Mouse (Mus musculus) liver, embryonic 11.5 days (tissue): ENCODE results near the gene Olfr834. TPM values are rescaled to one million over a fixed set of nuclear protein-coding genes. Genes with fewer than 3 reads are reported as not detected.

ENCODE experiments used
- ATAC-seq: fragments of 200-750 bp; cut with Nextera tagmentation; replicated peaks from 2 replicates; pipeline ENCODE4 v1.8.0; 2017; ENCODE audit warnings: moderate number of reproducible peaks, mild to moderate bottlenecking, moderate TSS enrichment, moderate library complexity; ENCODE audit not compliant: low FRiP score
- DNase-seq: peaks from one replicate; pipeline ENCODE4 v3.0.0-alpha.2; 2017; ENCODE audit warnings: low spot score
- H3K27ac ChIP-seq: fragments of 300-500 bp; sonication (generic); 2 replicates; pipeline ENCODE4 v1.5.1; 2014; ENCODE audit warnings: mild to moderate bottlenecking, low read depth, low read length, control low read depth
- H3K27me3 ChIP-seq: fragments of 300-500 bp; sonication (generic); replicated peaks from 2 replicates; pipeline ENCODE4 v1.6.1; 2014; ENCODE audit warnings: low read length, mixed read lengths; ENCODE audit not compliant: control insufficient read depth, insufficient read depth
- H3K36me3 ChIP-seq: fragments of 300-500 bp; sonication (generic); 2 replicates; pipeline ENCODE4 v1.6.1; 2014; ENCODE audit warnings: mild to moderate bottlenecking, low read length, moderate library complexity, mixed read lengths; ENCODE audit not compliant: control insufficient read depth, insufficient read depth
- H3K4me1 ChIP-seq: fragments of 300-500 bp; sonication (generic); replicated peaks from 2 replicates; pipeline ENCODE4 v1.6.1; 2014; ENCODE audit warnings: low read length, mixed read lengths; ENCODE audit not compliant: control insufficient read depth, insufficient read depth
- H3K4me2 ChIP-seq: fragments of 300-500 bp; sonication (generic); 2 replicates; pipeline ENCODE4 v1.6.1; 2014; ENCODE audit warnings: mild to moderate bottlenecking, control low read depth, moderate library complexity
- H3K4me3 ChIP-seq: fragments of 300-500 bp; sonication (generic); 2 replicates; pipeline ENCODE4 v1.5.1; 2014; ENCODE audit warnings: low read depth, low read length, control low read depth
- H3K9ac ChIP-seq: fragments of 300-500 bp; sonication (generic); 2 replicates; pipeline ENCODE4 v1.6.1; 2014; ENCODE audit warnings: low read depth, low read length, control low read depth
- H3K9me3 ChIP-seq: fragments of 300-500 bp; sonication (generic); 2 replicates; pipeline ENCODE4 v1.6.1; 2016; ENCODE audit warnings: low read length, inconsistent platforms, mixed read lengths; ENCODE audit not compliant: control insufficient read depth
- WGBS: fragments of 180-500 bp; shearing (Covaris S2); extraction: QIAGEN DNeasy Blood & Tissue Kit; methylation state at CpG from one replicate; pipeline ENCODE4 v1.1.7; 2014; 5-methylcytosine and 5-hydroxymethylcytosine counted together
- polyA plus RNA-seq: library from polyadenylated mRNA; unstranded; fragments of >200 nt; fragmentation: Nextera tagmentation; extraction: Ambion mirVana; gene quantifications from 2 replicates; pipeline ENCODE4 v1.2.1, GENCODE M21; 2014

Gene Olfr834
- not detected in 2 replicates for polyA plus RNA-seq

DNA sequence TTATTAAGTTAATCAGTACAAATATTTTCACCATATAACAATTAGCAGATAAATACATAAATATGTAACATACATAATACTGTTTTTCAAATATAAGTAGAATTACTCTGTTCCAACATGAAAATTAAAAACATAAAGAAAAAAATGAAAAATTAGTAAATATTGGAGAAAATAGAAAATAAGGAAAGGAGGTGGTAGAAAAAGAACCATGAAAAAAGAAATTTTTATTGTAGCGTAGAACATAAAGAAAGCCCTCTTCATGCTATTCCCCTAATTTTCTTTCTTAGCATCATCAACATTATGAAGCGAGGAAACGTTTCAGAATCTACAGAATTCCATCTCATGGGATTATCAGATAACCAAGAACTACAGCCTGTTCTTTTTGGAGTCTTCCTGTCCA, at the start of gene Olfr834:
Gene Olfr834 (plus strand): TSS at position 301 of the 400 bp plus-strand sequence.
- H3K27ac ChIP-seq = no peak within 1 kb of the TSS

DNA sequence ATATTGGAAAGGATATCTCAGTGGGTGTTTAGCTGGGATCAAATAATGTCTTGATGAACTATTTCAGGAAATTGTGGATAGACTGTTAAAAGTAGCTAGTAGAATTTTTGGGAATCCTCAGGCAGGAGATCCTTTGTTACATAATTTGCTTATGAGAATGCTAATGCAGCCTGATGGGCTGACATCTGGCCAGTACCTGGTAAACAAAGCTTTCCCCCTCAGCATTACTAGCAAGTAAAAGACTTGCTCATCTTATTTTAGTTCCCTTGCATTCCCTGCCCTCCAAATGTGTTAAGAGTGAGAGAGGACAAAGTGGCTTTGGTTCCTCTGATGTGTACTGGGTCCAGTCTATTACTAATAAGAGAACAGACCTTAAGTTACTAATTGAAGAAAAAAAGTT, 25.8 kb upstream of the Olfr834 start:
- no peak overlapping the region for H3K9ac ChIP-seq
- H3K4me1 ChIP-seq = no peaks in the 10 kb centered on the region
- H3K36me3 ChIP-seq = no peaks in the 10 kb centered on the region
- no peak for DNase-seq
- no peak overlapping the region for H3K4me2 ChIP-seq
- no peak for ATAC-seq
- no peaks in the 10 kb centered on the region for H3K9me3 ChIP-seq
- H3K27me3 ChIP-seq = no peaks in the 10 kb centered on the region
- no peak overlapping the region for H3K4me3 ChIP-seq
- no peak overlapping the region for H3K27ac ChIP-seq

More for the DNA sequence above, at the start of gene Olfr834:
- 81% methylated on average over 3 of the region's 3 CpGs for WGBS
- ATAC-seq (no peak), DNase-seq (no peak)
- H3K36me3 ChIP-seq = no peaks in the 10 kb centered on the region
- H3K27me3 ChIP-seq = no peaks in the 10 kb centered on the region
- no peak within 1 kb of the TSS for H3K9ac ChIP-seq
- no peak within 1 kb of the TSS for H3K4me2 ChIP-seq
- H3K4me1 ChIP-seq = no peaks in the 10 kb centered on the region
- no peaks in the 10 kb centered on the region for H3K9me3 ChIP-seq
- no peak within 1 kb of the TSS for H3K4me3 ChIP-seq

DNA sequence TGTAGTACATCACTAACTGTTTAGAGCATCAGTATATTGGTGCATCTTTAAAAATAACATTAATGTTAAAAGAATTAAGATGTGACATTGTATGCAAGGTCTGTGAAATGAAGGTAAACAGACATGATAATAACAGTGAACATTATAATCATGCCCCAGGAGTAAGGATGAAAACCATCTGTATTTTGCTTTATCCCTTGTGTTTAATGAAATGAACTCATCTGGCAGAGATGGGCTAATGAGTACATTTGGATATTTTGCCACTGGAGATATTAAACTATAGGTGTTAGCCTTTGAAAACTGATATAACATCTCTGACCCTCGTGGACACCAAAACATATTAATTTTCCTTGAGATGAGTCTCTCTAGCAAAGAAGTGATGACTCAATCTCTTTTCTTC, 44.6 kb downstream of the Olfr834 start, which contains the start of gene Olfr835:
Gene Olfr835 (plus strand): TSS at position 301 of the 400 bp plus-strand sequence.
- H3K4me1 ChIP-seq = no peaks in the 10 kb centered on the region
- no peak within 1 kb of the TSS for H3K4me3 ChIP-seq
- 53% methylated on average over 1 of the region's 1 CpGs for WGBS
- H3K27me3 ChIP-seq = no peaks in the 10 kb centered on the region
- DNase-seq (no peak), ATAC-seq (no peak)
- H3K9me3 ChIP-seq = no peaks in the 10 kb centered on the region; the same call in 1 of the 2 replicates
- H3K27ac ChIP-seq = no peak within 1 kb of the TSS
- no peak within 1 kb of the TSS for H3K4me2 ChIP-seq
- H3K36me3 ChIP-seq = no peaks in the 10 kb centered on the region
- no peak within 1 kb of the TSS for H3K9ac ChIP-seq

Other genes with a start within 250 kb of the Olfr834 start
- not detected in 2 replicates for gene Olfr24, start 224.0 kb upstream of the Olfr834 start, polyA plus RNA-seq
- gene Olfr828, start 168.5 kb upstream of the Olfr834 start, polyA plus RNA-seq = not detected in 2 replicates
- not detected in 2 replicates for gene Olfr829, start 133.1 kb upstream of the Olfr834 start, polyA plus RNA-seq
- gene Olfr830, start 113.3 kb upstream of the Olfr834 start, polyA plus RNA-seq = not detected in 2 replicates
- not detected in 2 replicates for gene Olfr832, start 50.9 kb upstream of the Olfr834 start, polyA plus RNA-seq
- gene Olfr835, start 44.7 kb downstream of the Olfr834 start, polyA plus RNA-seq = not detected in 2 replicates
- not detected in 2 replicates for gene Olfr836, start 132.4 kb downstream of the Olfr834 start, polyA plus RNA-seq
- gene Olfr837, start 148.3 kb downstream of the Olfr834 start, polyA plus RNA-seq = not detected in 2 replicates
- gene Olfr839-ps1, start 189.3 kb downstream of the Olfr834 start, polyA plus RNA-seq = 0.01 TPM in 1 of 2 replicates, not detected in the other